Mouse (Mus musculus) midbrain, embryonic 12.5 days (tissue): Measurements from ENCODE around the gene Tmx2. TPM values are rescaled to one million over a fixed set of nuclear protein-coding genes. Genes with fewer than 3 reads are reported as not detected.
"Not testable (repeated sequence)": the region's sequence is repeated elsewhere in the genome, so short reads cannot be mapped to it uniquely, and the experiment has no call there.

Source experiments
- ATAC-seq: fragments of 200-750 bp; cut with Nextera tagmentation; 2 replicates; pipeline ENCODE4 v1.8.0; 2017; ENCODE audit warnings: low read depth, moderate TSS enrichment, moderate library complexity; ENCODE audit not compliant: low FRiP score
- H3K27ac ChIP-seq: fragments of 300-500 bp; sonication (generic); replicated peaks from 2 replicates; pipeline ENCODE4 v1.5.1; 2016; ENCODE audit warnings: mild to moderate bottlenecking
- H3K27me3 ChIP-seq: fragments of 300-500 bp; sonication (generic); 2 replicates; pipeline ENCODE4 v1.6.1; 2016; ENCODE audit warnings: mild to moderate bottlenecking
- H3K36me3 ChIP-seq: fragments of 300-500 bp; sonication (generic); 2 replicates; pipeline ENCODE4 v1.6.1; 2016
- H3K4me1 ChIP-seq: fragments of 300-500 bp; sonication (generic); 2 replicates; pipeline ENCODE4 v1.6.1; 2016
- H3K4me2 ChIP-seq: fragments of 300-500 bp; sonication (generic); replicated peaks from 2 replicates; pipeline ENCODE4 v1.6.1; 2016; ENCODE audit warnings: mild to moderate bottlenecking, moderate library complexity
- H3K4me3 ChIP-seq: fragments of 300-500 bp; sonication (generic); 2 replicates; pipeline ENCODE4 v1.5.1; 2016; ENCODE audit warnings: mild to moderate bottlenecking
- H3K9ac ChIP-seq: fragments of 300-500 bp; sonication (generic); replicated peaks from 2 replicates; pipeline ENCODE4 v1.6.1; 2016; ENCODE audit warnings: mild to moderate bottlenecking, moderate library complexity
- H3K9me3 ChIP-seq: fragments of 300-500 bp; sonication (generic); 2 replicates; pipeline ENCODE4 v1.6.1; 2016; ENCODE audit warnings: mild to moderate bottlenecking
- WGBS: fragments of 180-500 bp; shearing (Covaris S2); methylation state at CpG from one replicate; pipeline ENCODE4 v1.1.7; 2016; 5-methylcytosine and 5-hydroxymethylcytosine counted together
- polyA plus RNA-seq: library from polyadenylated mRNA; unstranded; fragments of >200 nt; fragmentation: Nextera tagmentation; extraction: Ambion mirVana; gene quantifications from 2 replicates; pipeline ENCODE4 v1.2.1, GENCODE M21; 2016

Tmx2 gene
- 169 and 183 TPM in 2 replicates for polyA plus RNA-seq

DNA sequence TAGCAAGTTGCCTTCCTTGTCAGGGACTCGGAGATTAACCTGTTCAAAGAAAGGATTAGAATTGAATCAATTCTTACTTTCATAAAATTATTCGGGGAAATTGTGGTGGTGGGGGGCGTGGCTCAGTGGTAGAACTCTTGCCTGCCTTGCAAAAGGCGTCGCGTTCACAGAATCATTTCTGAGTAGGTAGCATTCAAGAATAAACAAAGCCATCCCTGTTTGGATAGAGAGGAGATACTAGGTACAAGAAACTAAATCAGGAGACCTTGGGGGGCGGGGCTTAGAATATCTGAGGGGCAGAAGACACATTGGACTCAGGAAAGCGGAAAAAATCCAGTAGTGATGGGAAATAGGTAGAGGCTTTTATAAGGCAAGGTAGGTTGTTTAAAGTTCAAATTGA, at the start of gene Tmx2:
Tmx2 (minus strand) TSS at position 125 of the 400 bp plus-strand sequence.
- H3K27ac ChIP-seq: peak within 1 kb of the TSS; percentile 56
- H3K9ac ChIP-seq: peak within 1 kb of the TSS; percentile 86
- H3K4me3 ChIP-seq: peak within 1 kb of the TSS; percentile 98
- no peaks in the 10 kb centered on the region for H3K27me3 ChIP-seq
- peak within 1 kb of the TSS; percentile 87 for H3K4me2 ChIP-seq
- 19% methylated on average over 8 of the region's 8 CpGs for WGBS
- H3K36me3 ChIP-seq: peaks cover 26% of the 10 kb centered on the region
- peaks cover 17% of the 10 kb centered on the region for H3K4me1 ChIP-seq
- no peak for ATAC-seq
- no peaks in the 10 kb centered on the region for H3K9me3 ChIP-seq

DNA sequence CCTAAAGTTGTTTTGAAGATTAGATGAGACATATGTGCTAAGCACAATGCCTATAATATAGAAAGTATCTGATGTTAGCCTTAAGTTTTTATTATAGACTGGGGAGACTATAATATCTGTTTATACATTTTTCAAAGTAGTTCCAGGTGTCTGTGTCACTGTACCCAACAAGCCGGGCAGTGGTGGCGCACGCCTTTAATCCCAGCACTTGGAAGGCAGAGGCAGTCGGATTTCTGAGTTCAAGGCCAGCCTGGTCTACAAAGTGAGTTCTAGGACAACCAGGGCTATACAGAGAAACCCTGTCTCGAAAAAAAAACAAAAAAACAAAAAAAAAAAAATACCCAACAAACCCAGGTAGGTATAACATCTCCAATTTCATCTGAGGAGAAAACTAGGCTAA, 49.3 kb upstream of the Tmx2 start:
- not testable (repeated sequence) for H3K4me2 ChIP-seq, ATAC-seq, H3K27me3 ChIP-seq, H3K27ac ChIP-seq, H3K9ac ChIP-seq, H3K9me3 ChIP-seq, H3K4me3 ChIP-seq
- Histone ChIP-seq H3K36me3 (peaks cover 15% of the 10 kb centered on the region), H3K4me1 (peaks cover 18% of the 10 kb centered on the region)
- WGBS: 77% methylated on average over 5 of the region's 5 CpGs

DNA sequence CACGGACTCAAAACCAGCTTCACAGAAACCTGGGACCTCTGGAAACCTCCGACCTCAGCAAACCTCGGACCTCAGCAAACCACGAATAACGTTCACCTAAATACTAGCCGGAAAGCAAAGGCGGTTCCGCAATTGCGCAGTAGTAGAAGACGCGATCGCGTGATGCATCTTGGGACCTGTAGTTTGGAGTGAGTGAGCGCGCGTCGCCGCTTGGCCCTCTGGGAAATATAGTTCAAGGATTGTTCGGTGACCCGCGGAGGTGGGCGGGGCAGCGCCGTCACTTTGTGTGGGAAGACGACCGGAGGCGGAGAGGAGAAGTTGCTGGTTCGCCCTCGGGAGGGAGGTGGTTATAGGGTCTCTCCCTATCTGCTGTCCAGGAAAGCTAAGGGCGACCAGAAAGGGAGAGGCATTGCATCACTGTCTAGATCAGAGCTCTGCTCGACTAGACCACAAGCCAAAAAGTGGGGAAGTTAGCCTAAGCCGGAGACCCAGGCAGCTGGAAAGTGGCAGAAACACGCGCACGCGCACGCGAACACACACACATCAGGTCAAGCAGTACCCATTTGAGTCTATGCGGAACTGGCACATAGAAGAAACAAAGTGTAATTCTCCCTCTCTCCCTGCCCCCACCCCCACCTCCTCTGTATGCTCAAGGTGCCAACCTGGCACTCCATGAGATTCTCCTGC, 48.4 kb upstream of the Tmx2 start, which contains the start of gene Clp1:
Clp1 (minus strand) TSS at position 179 of the 687 bp plus-strand sequence.
- Histone ChIP-seq H3K4me3 (peak within 1 kb of the TSS; percentile 66), H3K9ac (peak within 1 kb of the TSS; percentile 76), H3K36me3 (peaks cover 17% of the 10 kb centered on the region), H3K4me2 (peak within 1 kb of the TSS; percentile 94), H3K27ac (peak within 1 kb of the TSS; percentile 83), H3K4me1 (peaks cover 17% of the 10 kb centered on the region), H3K9me3 (no peaks in the 10 kb centered on the region), H3K27me3 (no peaks in the 10 kb centered on the region)
- ATAC-seq: peak; percentile 96
- WGBS: under 1% methylated on average over 39 of the region's 39 CpGs

- peak overlapping the region; percentile 66 for H3K4me3 ChIP-seq
- 0 out of 2 replicates have a peak overlapping the region, but pooled peaks have one; percentile 83 for H3K27ac ChIP-seq
- 2% methylated on average over 9 of the region's 9 CpGs for WGBS
Measured at GRCm38 (mm10) chr2:84726716-84727115, 47.8 kb upstream of the Tmx2 start.

GRCm38 (mm10) chr2:84725770-84726169, 46.8 kb upstream of the Tmx2 start:
- no peaks in the 10 kb centered on the region for H3K27me3 ChIP-seq
- H3K4me1 ChIP-seq: peaks cover 17% of the 10 kb centered on the region
- peak overlapping the region; percentile 66 for H3K4me3 ChIP-seq
- H3K36me3 ChIP-seq: peaks cover 27% of the 10 kb centered on the region
- H3K9ac ChIP-seq: no peak overlapping the region; the same call in 1 of the 2 replicates
- 94% methylated on average over 10 of the region's 10 CpGs for WGBS
- no peak overlapping the region for H3K27ac ChIP-seq
- peak overlapping the region; percentile 94 for H3K4me2 ChIP-seq
- ATAC-seq: no peak
- H3K9me3 ChIP-seq: no peaks in the 10 kb centered on the region

More at GRCm38 (mm10) chr2:84726716-84727115, 47.8 kb upstream of the Tmx2 start:
- Histone ChIP-seq H3K27me3 (no peaks in the 10 kb centered on the region), H3K9me3 (no peaks in the 10 kb centered on the region), H3K4me2 (peak overlapping the region; percentile 94), H3K36me3 (peaks cover 20% of the 10 kb centered on the region), H3K4me1 (peaks cover 17% of the 10 kb centered on the region), H3K9ac (peak overlapping the region; percentile 76)
- ATAC-seq: peak; percentile 13

- Histone ChIP-seq H3K27me3 (no peaks in the 10 kb centered on the region), H3K4me1 (peaks cover 17% of the 10 kb centered on the region), H3K4me3 (no peak overlapping the region), H3K27ac (no peak overlapping the region), H3K36me3 (peaks cover 27% of the 10 kb centered on the region), H3K9ac (no peak overlapping the region), H3K9me3 (no peaks in the 10 kb centered on the region), H3K4me2 (no peak overlapping the region)
- ATAC-seq: no peak
- WGBS: 97% methylated on average over 14 of the region's 14 CpGs
Measured at GRCm38 (mm10) chr2:84723856-84724255, 44.9 kb upstream of the Tmx2 start.

DNA sequence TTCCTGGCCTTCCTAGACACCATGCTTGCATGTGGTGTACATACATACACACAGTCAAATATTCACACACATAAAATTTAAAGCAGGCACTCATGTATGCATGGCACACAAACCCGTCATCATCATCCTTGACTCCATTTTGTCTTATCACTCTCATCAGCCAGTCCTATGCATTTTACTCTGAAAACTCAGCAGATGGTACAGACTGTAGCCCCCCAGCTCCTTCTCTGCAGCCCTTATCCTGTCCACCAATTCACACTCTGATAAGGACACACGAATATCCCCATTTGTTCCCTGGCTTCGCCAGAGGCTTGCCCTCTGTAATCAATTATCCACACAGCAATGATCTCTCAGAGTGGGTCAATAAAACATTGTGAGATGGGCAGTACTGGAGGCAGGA, 42.2 kb upstream of the Tmx2 start:
- Histone ChIP-seq H3K4me1 (peaks cover 13% of the 10 kb centered on the region), H3K36me3 (peaks cover 27% of the 10 kb centered on the region), H3K27me3 (no peaks in the 10 kb centered on the region), H3K4me3 (no peak overlapping the region), H3K27ac (no peak overlapping the region), H3K9me3 (no peaks in the 10 kb centered on the region), H3K9ac (no peak overlapping the region), H3K4me2 (no peak overlapping the region)
- WGBS: 89% methylated on average over 3 of the region's 3 CpGs
- ATAC-seq: no peak

- Histone ChIP-seq H3K4me1 (peaks cover 8% of the 10 kb centered on the region; the same call in 1 of the 2 replicates), H3K9ac (no peak overlapping the region), H3K27ac (no peak overlapping the region), H3K9me3 (no peaks in the 10 kb centered on the region), H3K36me3 (peaks cover 27% of the 10 kb centered on the region), H3K4me3 (no peak overlapping the region), H3K4me2 (no peak overlapping the region), H3K27me3 (no peaks in the 10 kb centered on the region)
- no peak for ATAC-seq
- 88% methylated on average over 2 of the region's 2 CpGs for WGBS
Measured at GRCm38 (mm10) chr2:84720718-84721117, 41.8 kb upstream of the Tmx2 start.

GRCm38 (mm10) chr2:84717357-84717756, 38.4 kb upstream of the Tmx2 start:
- no peak overlapping the region for H3K4me3 ChIP-seq
- WGBS: 96% methylated on average over 4 of the region's 4 CpGs
- no peak overlapping the region for H3K4me2 ChIP-seq
- no peak for ATAC-seq
- no peak overlapping the region for H3K27ac ChIP-seq
- no peak overlapping the region for H3K9ac ChIP-seq
- H3K27me3 ChIP-seq: no peaks in the 10 kb centered on the region
- peaks cover 11% of the 10 kb centered on the region for H3K36me3 ChIP-seq
- H3K4me1 ChIP-seq: peaks cover 16% of the 10 kb centered on the region
- H3K9me3 ChIP-seq: no peaks in the 10 kb centered on the region

DNA sequence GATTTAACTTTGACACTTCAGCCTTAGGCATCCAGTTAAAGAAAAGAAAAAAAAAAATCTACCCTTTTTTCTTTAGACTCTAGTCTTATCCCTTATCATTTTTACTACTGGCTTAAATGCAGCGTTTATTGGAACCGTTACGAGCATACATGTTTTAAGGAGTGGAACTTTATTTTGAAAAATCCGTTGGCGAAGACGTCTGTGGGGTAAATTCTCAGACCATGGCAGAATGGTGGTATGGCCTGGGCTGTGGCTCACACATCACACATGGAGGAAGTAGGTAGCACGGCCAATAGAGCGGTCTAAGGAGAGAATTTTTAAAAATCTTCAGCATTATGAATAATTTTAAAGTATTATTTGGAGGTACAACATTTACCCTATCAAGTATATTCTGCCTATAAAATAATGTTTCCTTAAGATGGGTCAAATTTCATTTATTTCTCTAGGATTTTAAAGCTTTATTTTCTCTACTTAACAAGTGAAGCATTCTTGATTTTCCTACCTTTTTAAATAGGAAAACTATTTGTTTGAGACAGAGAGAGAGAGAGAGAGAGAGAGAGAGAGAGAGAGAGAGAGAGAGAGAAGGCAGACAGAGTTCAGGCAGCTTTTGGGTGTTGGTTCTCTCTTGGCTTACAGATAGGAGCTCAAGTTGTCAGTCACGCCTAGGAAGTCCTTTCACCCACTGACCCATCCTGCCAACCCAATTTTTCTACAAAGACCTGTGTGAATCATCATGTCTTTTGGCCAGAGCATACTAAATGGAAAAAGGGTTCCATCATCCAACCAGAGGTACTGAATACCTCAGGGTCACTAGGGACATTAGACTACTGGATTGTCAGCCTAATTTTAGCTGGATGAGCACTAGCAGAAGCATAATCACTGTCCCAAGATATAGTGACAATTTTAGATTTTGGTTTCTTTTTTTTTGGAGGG, 37.7 kb upstream of the Tmx2 start:
- Histone ChIP-seq H3K9ac (peak overlapping the region; percentile 71), H3K27me3 (no peaks in the 10 kb centered on the region), H3K9me3 (no peaks in the 10 kb centered on the region), H3K4me1 (peaks cover 16% of the 10 kb centered on the region), H3K36me3 (peaks cover 7% of the 10 kb centered on the region), H3K27ac (peak overlapping the region; percentile 97; the same call in 1 of the 2 replicates), H3K4me2 (peak overlapping the region; percentile 81), H3K4me3 (peak overlapping the region; percentile 96)
- ATAC-seq: no peak
- WGBS: 39% methylated on average over 9 of the region's 9 CpGs

GRCm38 (mm10) chr2:84715562-84716361, 36.8 kb upstream of the Tmx2 start:
- under 1% methylated on average over 33 of the region's 33 CpGs for WGBS
- H3K4me1 ChIP-seq: peaks cover 16% of the 10 kb centered on the region
- H3K4me2 ChIP-seq: peak overlapping the region; percentile 81
- H3K4me3 ChIP-seq: peak overlapping the region; percentile 96
- peak overlapping the region; percentile 94 for H3K9ac ChIP-seq
- H3K27ac ChIP-seq: peak overlapping the region; percentile 97
- ATAC-seq: peak; percentile 94
- H3K9me3 ChIP-seq: no peaks in the 10 kb centered on the region
- no peaks in the 10 kb centered on the region for H3K27me3 ChIP-seq
- H3K36me3 ChIP-seq: peaks cover 4% of the 10 kb centered on the region; the same call in 1 of the 2 replicates
